Mouse (Mus musculus): ENCODE data around the gene Apol8. TPM values are rescaled to one million over a fixed set of nuclear protein-coding genes. Genes with fewer than 3 reads are reported as not detected.

Gene Apol8
- polyA plus RNA-seq (2012; rRNA removed) = 42.8 and 44.5 TPM in 2 replicates

GRCm38 (mm10) chr15:77756848-77757247 lies at the start of gene Apol8:
TSS of gene Apol8 (minus strand) at chr15:77757003.

GRCm38 (mm10) chr15:77728739-77729138 lies 28.1 kb downstream of the Apol8 start, which contains the start of gene Apol9b:
TSS of gene Apol9b (plus strand) at chr15:77729039.

GRCm38 (mm10) chr15:77698656-77699055 lies 58.1 kb downstream of the Apol8 start, which contains the start of gene Apol7e:
TSS of gene Apol7e (plus strand) at chr15:77698857.

Other genes starting within 250 kb of the Apol8 start
- gene Apol11a, start 248.7 kb downstream of the Apol8 start, polyA plus RNA-seq (2012; rRNA removed) = 0.14 and 0.18 TPM in 2 replicates
- not detected in 2 replicates for gene Apol7c, start 223.7 kb downstream of the Apol8 start, polyA plus RNA-seq (2012; rRNA removed)
- not detected in 2 replicates for gene 1700025B11Rik, start 195.1 kb downstream of the Apol8 start, polyA plus RNA-seq (2012; rRNA removed)
- gene Apol10b, start 160.9 kb downstream of the Apol8 start, polyA plus RNA-seq (2012; rRNA removed) = 0.01 TPM in 2 replicates
- not detected in 2 replicates for gene Gm36245, start 157.7 kb downstream of the Apol8 start, polyA plus RNA-seq (2012; rRNA removed)
- 4.1 and 4.6 TPM in 2 replicates for gene Apol11b, start 113.7 kb downstream of the Apol8 start, polyA plus RNA-seq (2012; rRNA removed)
- 0.01 TPM in 1 of 2 replicates, not detected in the other for gene Apol7e, start 58.1 kb downstream of the Apol8 start, polyA plus RNA-seq (2012; rRNA removed)
- 0.03 and 0.07 TPM in 2 replicates for gene Apol9b, start 28.0 kb downstream of the Apol8 start, polyA plus RNA-seq (2012; rRNA removed)
- 23.4 and 23.7 TPM in 2 replicates for gene Myh9, start 85.2 kb upstream of the Apol8 start, polyA plus RNA-seq (2012; rRNA removed)
- gene Txn2, start 172.0 kb upstream of the Apol8 start, polyA plus RNA-seq (2012; rRNA removed) = 121 and 127 TPM in 2 replicates
- 0.90 and 1.2 TPM in 2 replicates for gene Foxred2, start 199.7 kb upstream of the Apol8 start, polyA plus RNA-seq (2012; rRNA removed)
- gene Eif3d, start 213.8 kb upstream of the Apol8 start, polyA plus RNA-seq (2012; rRNA removed) = 134 and 150 TPM in 2 replicates

All from liver, embryonic 14 days (tissue).